ENCODE assay signal across 24 mouse cellular contexts in the genomic region with DNA sequence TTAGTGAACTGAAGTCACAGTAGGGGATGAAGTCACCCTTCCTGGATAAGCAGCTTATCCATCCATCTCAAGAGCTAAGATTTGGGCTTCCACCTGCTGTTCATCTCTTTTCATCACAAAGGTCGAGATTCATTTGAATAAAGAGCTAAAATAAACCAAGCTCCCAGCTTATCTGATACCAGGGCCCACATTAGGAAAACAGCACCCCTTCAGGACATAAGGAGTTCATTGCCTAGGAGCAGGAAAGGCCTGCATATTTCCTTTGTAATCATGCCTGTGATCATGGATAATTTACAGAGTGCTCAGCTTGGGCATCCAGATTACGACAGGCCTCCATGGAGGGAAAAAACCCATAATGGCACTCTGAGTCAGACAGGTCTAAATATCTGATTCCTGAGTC.
A peak's percentile ranks its signal among the peaks of the same experiment; 100 is the strongest.
DNase-seq lines count a peak whose midpoint lies in the region; ATAC-seq and TF ChIP-seq lines count a peak whose summit lies in the region.
"Had no signal": no experiment of that assay in that cellular context is flagged by ENCODE, and none has a peak within 500 bp of the region (broad histone marks: within the 10 kb centered on the region; RNA-seq: fewer than 3 reads in every experiment).

No protein-coding gene starts in this region.

- TF ChIP-seq POLR2A in brain, embryonic 14.5 days (IDR thresholded peaks at IDR 0.05; ENCODE audit: borderline replicate concordance, extremely low read depth, insufficient read depth, insufficient read length, poor library complexity, severe bottlenecking): no peak

- no peaks in the 10 kb centered on the region for H3K9me3 ChIP-seq in forebrain, postnatal 0 days (ENCODE audit: low read length)
- no peaks in the 10 kb centered on the region for H3K9me3 ChIP-seq in forebrain, embryonic 13.5 days (replicated peaks)
- H3K9me3 ChIP-seq in midbrain, embryonic 10.5 days (replicated peaks): no peaks in the 10 kb centered on the region
- H3K9me3 ChIP-seq in midbrain, embryonic 16.5 days (replicated peaks; ENCODE audit: control insufficient read depth, low read length, poor library complexity, severe bottlenecking): no peaks in the 10 kb centered on the region
- H3K9me3 ChIP-seq in stomach, postnatal 0 days (ENCODE audit: control insufficient read depth, low read length): no peaks in the 10 kb centered on the region
- H3K9me3 ChIP-seq: embryonic facial prominence, embryonic 13.5 days; forebrain, embryonic 10.5 days; limb, embryonic 13.5 days; lung, embryonic 15.5 days had no signal

- no peaks in the 10 kb centered on the region for H3K4me1 ChIP-seq in forebrain, postnatal 0 days (ENCODE audit: insufficient read depth)
- H3K4me1 ChIP-seq in forebrain, embryonic 13.5 days: no peaks in the 10 kb centered on the region
- H3K4me1 ChIP-seq in midbrain, embryonic 10.5 days: peaks cover 15% of the 10 kb centered on the region
- no peaks in the 10 kb centered on the region for H3K4me1 ChIP-seq in midbrain, embryonic 16.5 days (ENCODE audit: control insufficient read depth, insufficient read depth, low read length)
- no peaks in the 10 kb centered on the region for H3K4me1 ChIP-seq in stomach, postnatal 0 days (replicated peaks; ENCODE audit: control insufficient read depth, insufficient read depth)
- H3K4me1 ChIP-seq: limb, embryonic 13.5 days; lung, embryonic 15.5 days had no signal

- H3K36me3 ChIP-seq in forebrain, postnatal 0 days (ENCODE audit: insufficient read depth): no peaks in the 10 kb centered on the region
- H3K36me3 ChIP-seq in forebrain, embryonic 13.5 days (ENCODE audit: poor library complexity, severe bottlenecking): no peaks in the 10 kb centered on the region
- no peaks in the 10 kb centered on the region for H3K36me3 ChIP-seq in midbrain, embryonic 10.5 days
- no peaks in the 10 kb centered on the region for H3K36me3 ChIP-seq in midbrain, embryonic 16.5 days (ENCODE audit: control insufficient read depth, insufficient read depth, low read length)
- H3K36me3 ChIP-seq in stomach, postnatal 0 days (ENCODE audit: control insufficient read depth, insufficient read depth, low read length): no peaks in the 10 kb centered on the region
- H3K36me3 ChIP-seq: embryonic facial prominence, embryonic 13.5 days; forebrain, embryonic 10.5 days; limb, embryonic 13.5 days; lung, embryonic 15.5 days had no signal

- H3K4me3 ChIP-seq in forebrain, postnatal 0 days (ENCODE audit: low read depth, low read length): no peak overlapping the region
- no peak overlapping the region for H3K4me3 ChIP-seq in forebrain, embryonic 13.5 days
- H3K4me3 ChIP-seq in midbrain, embryonic 10.5 days: no peak overlapping the region
- no peak overlapping the region for H3K4me3 ChIP-seq in midbrain, embryonic 16.5 days (ENCODE audit: low read depth, low read length)
- no peak overlapping the region for H3K4me3 ChIP-seq in stomach, postnatal 0 days (ENCODE audit: low read depth, low read length)
- H3K4me3 ChIP-seq: embryonic facial prominence, embryonic 13.5 days; forebrain, embryonic 10.5 days; limb, embryonic 13.5 days; lung, embryonic 15.5 days had no signal

- no peak overlapping the region for H3K9ac ChIP-seq in forebrain, postnatal 0 days
- H3K9ac ChIP-seq in forebrain, embryonic 13.5 days: no peak overlapping the region
- H3K9ac ChIP-seq in midbrain, embryonic 16.5 days (ENCODE audit: low read depth, low read length): no peak overlapping the region
- H3K9ac ChIP-seq in stomach, postnatal 0 days (ENCODE audit: low read length): no peak overlapping the region
- H3K9ac ChIP-seq: embryonic facial prominence, embryonic 13.5 days; limb, embryonic 13.5 days; lung, embryonic 15.5 days had no signal

- H3K4me2 ChIP-seq in forebrain, postnatal 0 days (ENCODE audit: low read depth): no peak overlapping the region
- no peak overlapping the region for H3K4me2 ChIP-seq in forebrain, embryonic 13.5 days
- no peak overlapping the region for H3K4me2 ChIP-seq in midbrain, embryonic 16.5 days (ENCODE audit: low read length)
- H3K4me2 ChIP-seq in stomach, postnatal 0 days (replicated peaks; ENCODE audit: low read depth): no peak overlapping the region
- H3K4me2 ChIP-seq: embryonic facial prominence, embryonic 13.5 days; limb, embryonic 13.5 days; liver, embryonic 11.5 days; lung, embryonic 15.5 days had no signal

- no peak overlapping the region for H3K27ac ChIP-seq in forebrain, postnatal 0 days (ENCODE audit: low read depth, low read length)
- no peak overlapping the region for H3K27ac ChIP-seq in forebrain, embryonic 13.5 days
- peak overlapping the region; percentile 38; the same call in 1 of the 2 replicates for H3K27ac ChIP-seq in midbrain, embryonic 10.5 days (replicated peaks)
- no peak overlapping the region for H3K27ac ChIP-seq in midbrain, embryonic 16.5 days (ENCODE audit: low read length)
- H3K27ac ChIP-seq in stomach, postnatal 0 days (replicated peaks): no peak overlapping the region
- H3K27ac ChIP-seq: embryonic facial prominence, embryonic 13.5 days; forebrain, embryonic 10.5 days; limb, embryonic 13.5 days; lung, embryonic 15.5 days had no signal

- TF ChIP-seq EP300 in stomach, postnatal 0 days (optimal IDR thresholded peaks at IDR 0.05): no peak

- no peaks in the 10 kb centered on the region for H3K27me3 ChIP-seq in forebrain, postnatal 0 days (ENCODE audit: insufficient read depth, low read length)
- H3K27me3 ChIP-seq in forebrain, embryonic 13.5 days: no peaks in the 10 kb centered on the region
- no peaks in the 10 kb centered on the region for H3K27me3 ChIP-seq in midbrain, embryonic 10.5 days (ENCODE audit: low read depth, poor library complexity, severe bottlenecking)
- no peaks in the 10 kb centered on the region for H3K27me3 ChIP-seq in midbrain, embryonic 16.5 days (ENCODE audit: control insufficient read depth, insufficient read depth, low read depth, low read length)
- no peaks in the 10 kb centered on the region for H3K27me3 ChIP-seq in stomach, postnatal 0 days (ENCODE audit: control insufficient read depth, insufficient read depth, low read length)
- H3K27me3 ChIP-seq: embryonic facial prominence, embryonic 13.5 days; limb, embryonic 13.5 days; lung, embryonic 15.5 days had no signal

- no peak for ATAC-seq in forebrain, postnatal 0 days
- no peak for ATAC-seq in forebrain, embryonic 13.5 days
- ATAC-seq in midbrain, embryonic 16.5 days: no peak
- no peak for ATAC-seq in stomach, postnatal 0 days (ENCODE audit: low FRiP score, low TSS enrichment)
- ATAC-seq: forebrain, embryonic 16.5 days; intestine, embryonic 16.5 days had no signal

- 0 out of 2 replicates have a peak, but pooled peaks have one; percentile 19 for TF ChIP-seq CTCF in forebrain, postnatal 0 days (IDR thresholded peaks at IDR 0.05; ENCODE audit: low read depth)
- 0 out of 2 replicates have a peak, but pooled peaks have one; percentile 5 for TF ChIP-seq CTCF in brain, embryonic 14.5 days (IDR thresholded peaks at IDR 0.05; ENCODE audit: borderline replicate concordance, extremely low read depth, insufficient read depth, insufficient read length)
- peak; percentile 11; the same call in 1 of the 2 replicates for TF ChIP-seq CTCF in stomach, postnatal 0 days (IDR thresholded peaks at IDR 0.05; ENCODE audit: low read depth)

- DNase-seq in forebrain, postnatal 0 days: no peak
- DNase-seq in midbrain, embryonic 10.5 days (ENCODE audit: low spot score): no peak
- DNase-seq in brain, embryonic 14.5 days (ENCODE audit: low read depth): peak; percentile 39
- no peak for DNase-seq in stomach, postnatal 0 days (ENCODE audit: low spot score)
- DNase-seq in adrenal gland, postnatal 25 days: no peak
- DNase-seq: adrenal gland, postnatal 36 days; cerebellum, adult 2 months; cerebellum, postnatal 14 days; gastrocnemius, postnatal 10 days; heart, postnatal 14 days; kidney, adult 9 months; kidney, postnatal 14 days; right cerebral cortex, adult 18-20 months; thymus, adult 2 months; thymus, postnatal 36 days had no signal

- WGBS in forebrain, postnatal 0 days: 14% methylated on average over 2 of the region's 2 CpGs
- 11% methylated on average over 2 of the region's 2 CpGs for WGBS in forebrain, embryonic 13.5 days
- WGBS in midbrain, embryonic 10.5 days: 18% methylated on average over 2 of the region's 2 CpGs
- 21% methylated on average over 2 of the region's 2 CpGs for WGBS in midbrain, embryonic 16.5 days
- 35% methylated on average over 2 of the region's 2 CpGs for WGBS in stomach, postnatal 0 days
